Mouse (Mus musculus) left cerebral cortex, postnatal 14 days (tissue): ENCODE data around the gene Gm20914. TPM values are rescaled to one million over a fixed set of nuclear protein-coding genes. Genes with fewer than 3 reads are reported as not detected.
"Not testable (repeated sequence)": the region's sequence is repeated elsewhere in the genome, so short reads cannot be mapped to it uniquely, and the experiment has no call there.

Experiments used
- DNase-seq, 2 experiments: peaks; one replicate each; pipeline ENCODE4 v3.0.0; 2021 to 2022; ENCODE audit warnings: low spot score in 2 of 2, mixed read lengths in 1 of 2
- intact Hi-C: fragments of 180-260 bp; cut with DNase I; formaldehyde crosslinking; loops from one replicate; pipeline ENCODE4 v1.15.1; 2025
- long read RNA-seq, 2 experiments: library from polyadenylated mRNA; stranded (forward); transcript quantifications; one replicate each; pipeline ENCODE4 v2.0.0; 2021
- total RNA-seq, 2 experiments: library from RNA; stranded (reverse); gene quantifications; 2 replicates each; pipeline ENCODE4 v1.2.3; 2021

Gene Gm20914
- not detected for total RNA-seq
- long read RNA-seq, experiment 1 = 0 reads
- long read RNA-seq, experiment 2 = 0 reads

- intact Hi-C loops, DNase-seq: not testable (repeated sequence)
Observed at GRCm38 (mm10) chrY:5725678-5726077, at the start of gene Gm20914. Gene Gm20914, plus strand, starts transcription at chrY:5725978.

Other genes starting within 250 kb of the Gm20914 start
- gene Gm21854, start 69.0 kb upstream of the Gm20914 start, total RNA-seq = not detected
- gene Gm28171, start 67.4 kb downstream of the Gm20914 start, total RNA-seq = not detected
- not detected for gene Gm21778, start 216.5 kb downstream of the Gm20914 start, total RNA-seq